Mouse (Mus musculus) mouse trophoblast stem cell (cell line): ENCODE results near the gene 4930518I15Rik.
"Not testable (repeated sequence)": the region's sequence is repeated elsewhere in the genome, so short reads cannot be mapped to it uniquely, and the experiment has no call there.

ENCODE experiments used
- in situ Hi-C, 2 experiments: fragments of 300-500 bp; cut with MseI, MboI; formaldehyde crosslinking; loops; 2 replicates in 1 of 2; 3 replicates in 1 of 2; pipeline ENCODE4 v1.15.1; 2025

Gene 4930518I15Rik

DNA sequence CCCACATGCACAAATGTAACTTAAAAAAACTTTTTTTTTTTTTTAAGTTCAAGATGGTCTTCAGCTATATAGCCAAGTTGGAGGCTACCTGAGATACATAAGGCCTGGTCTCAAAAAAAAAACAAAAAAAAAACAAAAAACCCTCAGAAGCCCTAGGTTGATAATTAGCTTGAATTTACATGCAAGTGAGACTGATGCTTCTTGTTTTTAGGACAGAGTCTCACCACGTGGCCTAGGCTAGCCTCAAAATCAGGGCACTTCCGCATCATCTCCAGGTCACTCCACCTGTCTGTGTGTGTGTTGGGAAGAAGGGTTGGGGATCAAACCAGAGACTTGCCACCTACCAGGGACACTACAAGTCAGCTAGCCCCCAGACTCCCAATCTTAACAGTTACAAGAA lies at the start of gene 4930518I15Rik:
Gene 4930518I15Rik, minus strand, starts transcription at position 112 of the 400 bp plus-strand sequence.
- in situ Hi-C loops = no loop called here

DNA sequence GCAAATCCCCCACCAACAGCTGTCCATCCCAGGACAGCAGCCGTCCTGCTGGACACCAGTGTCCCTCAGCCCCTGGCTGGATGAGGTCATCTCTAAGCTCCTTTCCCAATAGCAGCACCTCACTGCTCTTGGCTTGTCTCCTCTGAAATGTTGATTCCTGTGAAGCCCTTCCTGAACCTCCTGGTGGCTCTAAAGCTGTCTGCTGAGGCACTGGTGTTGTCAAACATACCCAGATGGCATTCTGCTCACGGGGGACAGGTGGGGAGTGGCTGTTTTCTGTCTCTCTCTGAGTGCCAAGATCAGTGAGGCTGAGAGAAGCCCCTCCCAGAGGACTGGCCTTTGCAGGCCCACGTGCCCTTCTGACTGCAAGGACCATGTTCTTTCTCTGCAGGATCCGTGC lies 48.2 kb upstream of the 4930518I15Rik start:
- in situ Hi-C loops = loop anchor here in 1 of 2 experiments (10.0 kb wide), 1 partner anchor 129 kb away; no protein-coding TSS in a partner anchor

DNA sequence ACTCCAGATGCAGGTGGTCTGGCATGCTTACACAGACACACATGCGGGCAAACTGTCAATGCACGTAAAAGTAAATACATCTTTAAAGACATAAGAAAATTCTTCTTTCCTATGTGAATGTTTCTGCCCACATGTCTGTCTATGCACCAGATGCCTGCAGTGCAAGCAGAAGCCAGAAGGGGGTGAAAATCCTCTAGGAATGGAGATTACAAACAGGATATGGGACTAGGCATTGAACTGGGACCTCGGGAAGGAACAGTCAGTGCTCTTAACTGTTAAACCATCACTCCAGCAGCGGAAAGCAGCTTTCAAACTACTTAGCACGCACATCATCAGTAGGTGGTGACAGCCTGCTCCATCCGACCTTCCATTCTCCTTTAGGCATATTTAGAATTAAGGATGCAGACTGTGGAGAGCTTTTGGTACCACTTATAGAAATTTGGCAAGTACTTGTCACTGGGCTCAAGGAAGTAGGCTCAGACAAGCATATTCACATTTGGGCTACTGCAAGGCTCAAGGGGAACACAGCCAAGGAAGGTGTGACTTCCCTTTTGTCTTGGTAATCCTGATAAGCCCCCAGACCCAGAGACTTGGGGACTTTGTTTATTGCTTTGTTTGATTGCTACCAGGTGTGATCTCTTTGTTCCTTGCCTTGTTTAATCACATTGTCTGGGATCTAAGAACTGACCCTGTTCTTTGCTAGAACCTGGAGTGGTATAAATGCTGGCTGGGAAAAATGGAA lies 47.4 kb upstream of the 4930518I15Rik start:
- in situ Hi-C loops = loop anchor here in 1 of 2 experiments (10.0 kb wide), 1 partner anchor 130 kb away; no protein-coding TSS in a partner anchor

DNA sequence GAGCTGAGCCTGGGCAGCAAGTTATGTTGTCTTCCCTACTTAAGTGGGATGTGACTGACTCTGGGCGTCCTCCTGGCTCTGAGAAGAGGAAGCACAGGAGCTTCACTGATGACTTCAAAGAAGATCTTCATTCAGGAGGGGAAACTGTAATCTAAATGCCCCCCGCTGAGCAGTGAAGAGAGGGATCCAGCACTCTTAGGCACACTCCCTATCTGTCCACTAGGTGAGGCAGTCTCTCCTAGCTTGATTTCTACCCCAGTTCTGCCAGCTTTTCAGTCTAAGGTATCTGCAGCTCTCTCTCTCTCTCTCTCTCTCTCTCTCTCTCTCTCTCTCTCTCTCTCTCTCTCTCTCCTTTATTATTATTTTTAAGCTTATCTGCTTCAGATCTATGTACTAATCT lies 45.6 kb upstream of the 4930518I15Rik start:
- in situ Hi-C loops = loop anchor here in 1 of 2 experiments (10.0 kb wide), 1 partner anchor 131 kb away; no protein-coding TSS in a partner anchor

DNA sequence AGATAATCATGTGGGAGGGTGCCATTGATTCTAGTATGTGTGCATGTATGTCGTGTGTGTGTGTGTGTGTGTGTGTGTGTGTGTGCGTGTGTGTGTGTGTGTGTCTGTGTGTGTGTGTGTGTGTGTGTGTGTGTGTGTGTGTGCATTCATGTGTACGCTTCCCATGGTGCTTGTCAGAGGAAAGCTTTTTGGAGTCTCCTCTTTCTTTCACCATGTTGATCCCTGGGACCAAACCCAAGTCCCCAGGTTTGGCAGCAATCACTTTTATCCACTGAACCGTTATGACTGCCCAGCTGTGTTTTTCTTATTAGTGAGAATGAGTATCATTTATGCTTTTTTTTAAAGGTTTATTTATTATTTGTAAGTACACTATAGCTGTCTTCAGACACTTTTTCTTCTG lies 44.7 kb upstream of the 4930518I15Rik start:
- in situ Hi-C loops = loop anchor here in 1 of 2 experiments (10.0 kb wide), 1 partner anchor 132 kb away; no protein-coding TSS in a partner anchor

DNA sequence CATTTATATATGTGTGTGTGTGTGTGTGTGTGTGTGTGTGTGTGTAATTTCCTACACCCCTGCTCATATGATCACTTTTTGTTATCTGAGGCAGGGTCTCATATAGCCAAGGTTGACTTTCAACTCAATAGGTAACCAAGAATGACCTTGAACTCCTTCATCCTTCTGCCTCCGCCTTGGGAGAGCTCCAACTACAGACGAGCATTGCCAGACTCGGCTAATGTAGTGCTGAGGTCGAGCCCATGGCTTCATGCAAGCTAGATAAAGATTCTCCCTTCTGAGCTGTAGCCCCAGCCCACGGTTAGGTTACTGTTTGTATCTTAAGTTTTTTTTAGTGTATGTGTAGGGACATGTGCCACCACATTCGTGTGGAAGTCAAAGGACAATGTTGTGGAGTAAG lies 44.1 kb upstream of the 4930518I15Rik start:
- in situ Hi-C loops = loop anchor here in 1 of 2 experiments (10.0 kb wide), 1 partner anchor 133 kb away; no protein-coding TSS in a partner anchor

DNA sequence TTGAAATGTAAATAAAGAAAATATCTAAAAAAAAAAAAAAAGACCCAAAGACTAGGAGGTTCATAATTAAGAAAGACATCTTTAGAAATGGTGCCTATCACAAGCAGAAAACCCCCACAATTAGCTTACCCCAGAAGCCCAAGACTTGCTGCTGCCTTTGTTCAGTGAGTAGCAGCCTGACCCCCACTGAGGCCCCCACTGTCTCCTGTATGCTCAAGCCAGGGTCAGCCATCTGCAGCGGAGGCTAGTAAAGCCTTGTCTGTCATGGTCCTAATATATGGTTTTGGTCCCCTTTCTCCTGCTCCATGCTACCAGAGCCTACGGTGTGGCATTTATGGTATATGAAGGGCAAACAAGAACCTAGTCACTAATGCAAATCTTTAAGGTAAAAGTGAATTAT lies 43.6 kb upstream of the 4930518I15Rik start:
- in situ Hi-C loops = loop anchor here in 1 of 2 experiments (10.0 kb wide), 1 partner anchor 133 kb away; no protein-coding TSS in a partner anchor

DNA sequence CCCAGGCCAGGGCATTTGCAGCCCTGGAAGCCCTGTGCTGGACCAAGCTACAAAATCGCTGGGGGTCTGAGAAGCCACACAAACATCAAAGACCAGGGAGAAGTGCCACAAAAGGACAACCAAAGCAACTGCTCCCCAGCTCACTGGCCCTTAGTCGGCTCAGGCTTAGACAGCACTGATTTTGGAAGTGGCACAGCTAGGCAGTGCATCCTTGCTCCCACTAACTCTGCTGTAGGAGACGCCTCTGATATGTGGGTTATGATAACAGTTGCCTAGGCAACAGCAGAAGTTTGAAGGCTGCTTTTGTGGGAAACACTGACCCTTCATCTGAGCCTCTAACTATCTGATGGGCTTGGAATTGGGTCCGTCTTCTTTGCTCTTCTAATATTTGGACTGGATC lies 41.4 kb upstream of the 4930518I15Rik start:
- in situ Hi-C loops = no loop called here

DNA sequence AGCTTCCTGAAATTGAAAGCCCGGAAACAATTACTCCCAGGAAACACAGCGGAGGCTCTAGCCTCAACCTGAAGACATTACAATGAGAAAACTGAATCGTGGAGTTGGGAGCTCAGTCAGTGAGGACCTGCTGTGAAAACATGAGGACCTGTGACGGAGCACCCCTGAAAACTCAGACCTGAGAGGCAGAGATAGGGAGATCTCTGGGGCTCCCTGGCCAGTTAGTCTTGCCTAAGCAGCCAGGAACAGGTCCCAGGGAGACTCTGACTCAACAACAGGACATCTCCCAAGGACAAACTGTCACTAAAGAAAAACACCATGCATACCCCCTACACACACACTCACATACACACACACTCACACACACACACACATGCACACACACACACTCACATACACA lies 40.6 kb upstream of the 4930518I15Rik start:
- in situ Hi-C loops = no loop called here

DNA sequence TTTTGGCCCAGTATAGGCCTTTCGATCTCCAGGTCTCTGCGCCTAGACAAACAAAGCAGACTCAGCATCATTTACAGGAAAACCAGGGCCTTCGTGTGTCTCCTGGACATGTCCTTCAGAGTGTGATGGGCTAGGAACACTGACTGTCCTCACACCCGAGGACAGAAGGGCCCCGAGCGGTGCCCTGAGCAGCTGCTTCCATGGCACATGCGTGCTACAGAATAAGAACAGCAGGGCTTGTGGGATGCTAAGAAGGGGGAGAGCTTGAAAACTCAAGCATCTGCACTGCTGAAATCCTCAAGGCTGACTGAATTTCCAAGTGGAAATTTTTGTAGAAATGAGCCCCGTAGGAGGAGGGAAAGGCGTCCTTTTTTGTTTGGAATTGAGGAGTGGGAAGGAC lies 39.3 kb upstream of the 4930518I15Rik start:
- in situ Hi-C loops = no loop called here

DNA sequence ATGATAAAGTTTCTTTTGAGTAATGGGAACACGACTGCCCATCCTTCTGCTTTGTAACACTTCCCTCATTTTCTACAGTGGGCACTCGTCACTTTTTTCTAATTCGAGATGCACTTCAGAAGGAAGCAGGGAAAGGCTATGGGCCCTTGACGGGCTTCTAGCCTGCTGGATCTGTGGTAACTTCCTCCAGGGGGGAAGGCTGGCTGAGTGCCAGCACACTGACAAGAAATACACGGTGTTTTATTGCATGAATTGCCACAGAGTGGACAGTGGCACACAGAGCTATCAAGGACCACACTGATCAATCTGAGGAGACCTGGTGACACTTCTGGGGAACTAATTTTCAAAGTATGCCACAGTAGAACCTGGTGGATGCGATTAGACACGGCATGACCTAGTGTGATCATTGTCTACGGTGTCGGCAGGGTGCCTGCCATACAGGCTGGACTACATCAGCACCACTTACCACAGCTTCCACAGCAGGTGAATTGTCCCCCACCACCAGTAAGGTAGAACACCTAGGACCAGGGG lies 38.7 kb upstream of the 4930518I15Rik start:
- in situ Hi-C loops = no loop called here

DNA sequence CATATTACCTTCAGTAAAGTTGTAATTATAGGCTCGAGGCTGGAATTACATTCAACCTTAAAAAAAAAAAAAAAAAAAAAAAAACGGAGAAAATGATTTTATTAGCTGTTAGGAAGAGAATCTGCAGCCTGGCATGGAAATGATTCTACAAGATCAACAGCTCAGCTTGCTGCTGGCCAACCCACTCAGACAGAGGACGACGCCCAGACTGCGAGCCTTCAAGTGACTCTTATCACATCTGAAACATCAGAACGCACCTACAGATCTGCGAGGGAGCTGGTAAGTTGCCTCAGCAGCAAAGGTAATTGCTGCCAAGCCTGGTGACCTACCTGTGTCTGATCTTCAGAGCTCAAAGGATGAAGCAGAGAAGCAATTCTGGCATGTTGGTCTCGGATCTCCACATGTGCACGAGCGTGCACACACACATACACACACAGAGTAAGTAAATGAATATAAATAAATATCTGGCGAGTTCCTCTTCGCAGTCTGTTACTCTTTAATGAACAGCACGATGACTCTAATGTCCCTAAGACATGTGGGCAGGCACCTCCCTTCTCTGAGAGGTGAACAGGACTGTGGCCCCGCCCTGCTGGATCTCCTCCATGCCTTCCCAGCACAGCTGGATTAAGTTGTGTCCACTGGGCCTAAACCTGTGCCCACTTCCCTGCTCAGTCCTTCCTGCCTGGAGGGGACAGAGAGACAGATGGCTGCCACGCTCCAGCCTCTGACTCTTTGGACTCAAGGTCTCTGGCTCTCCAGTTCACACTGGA lies 36.9 kb upstream of the 4930518I15Rik start:
- in situ Hi-C loops = no loop called here

DNA sequence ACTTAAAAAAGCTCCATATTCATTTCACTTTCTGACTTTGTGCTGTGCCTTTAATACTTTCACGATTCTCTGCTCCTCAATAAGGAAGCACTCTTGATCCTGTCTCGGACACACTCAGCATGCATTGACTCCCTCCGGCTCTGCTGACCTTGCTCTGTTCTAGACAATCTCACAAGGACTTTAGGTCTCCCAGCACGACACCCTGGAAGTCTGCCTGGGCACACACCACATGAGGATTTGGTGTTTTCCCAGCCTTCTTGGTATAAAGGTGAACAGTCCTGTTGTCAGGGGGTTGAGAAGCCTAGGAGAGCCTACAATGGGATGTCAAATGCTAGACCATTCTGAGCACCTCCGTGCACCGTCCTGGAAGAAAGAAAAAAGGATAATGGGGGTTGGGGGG lies 35.1 kb upstream of the 4930518I15Rik start:
- in situ Hi-C loops = no loop called here

DNA sequence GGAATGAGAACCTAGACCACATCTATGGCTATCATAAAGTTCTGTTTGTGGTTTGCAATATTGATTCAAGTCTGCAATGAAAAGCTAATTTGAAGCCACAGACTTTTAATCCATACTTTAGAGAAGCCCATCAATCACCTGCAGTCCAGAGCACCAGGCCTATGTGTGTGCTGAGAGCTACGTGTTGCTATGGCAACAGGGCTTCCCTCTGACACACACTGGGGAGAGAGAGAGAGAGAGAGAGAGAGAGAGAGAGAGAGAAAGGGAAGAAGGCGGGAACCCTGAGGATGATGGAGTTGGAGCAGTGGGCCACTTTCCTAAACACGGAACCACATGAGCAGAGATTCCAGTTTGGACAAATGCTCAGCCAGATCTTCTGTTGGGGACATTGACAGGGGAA lies 34.5 kb upstream of the 4930518I15Rik start:
- in situ Hi-C loops = no loop called here

DNA sequence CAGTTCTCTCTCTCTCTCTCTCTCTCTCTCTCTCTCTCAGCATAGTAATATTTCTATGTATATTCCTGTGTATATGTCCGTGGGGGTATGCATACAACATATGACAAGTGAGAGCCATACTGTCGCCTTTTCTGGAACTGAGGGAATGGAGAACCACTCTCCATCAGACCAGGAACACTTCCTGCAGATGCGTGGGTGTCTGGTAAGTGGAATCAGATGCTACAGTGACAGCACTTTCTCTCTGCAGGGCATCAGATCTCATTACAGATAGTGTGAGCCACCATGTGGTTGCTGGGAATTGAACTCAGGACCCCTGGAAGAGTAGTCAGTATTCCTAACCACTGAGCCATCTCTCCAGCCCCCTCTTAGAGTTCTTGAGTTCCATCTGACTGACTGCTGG lies 30.7 kb upstream of the 4930518I15Rik start:
- in situ Hi-C loops = no loop called here

DNA sequence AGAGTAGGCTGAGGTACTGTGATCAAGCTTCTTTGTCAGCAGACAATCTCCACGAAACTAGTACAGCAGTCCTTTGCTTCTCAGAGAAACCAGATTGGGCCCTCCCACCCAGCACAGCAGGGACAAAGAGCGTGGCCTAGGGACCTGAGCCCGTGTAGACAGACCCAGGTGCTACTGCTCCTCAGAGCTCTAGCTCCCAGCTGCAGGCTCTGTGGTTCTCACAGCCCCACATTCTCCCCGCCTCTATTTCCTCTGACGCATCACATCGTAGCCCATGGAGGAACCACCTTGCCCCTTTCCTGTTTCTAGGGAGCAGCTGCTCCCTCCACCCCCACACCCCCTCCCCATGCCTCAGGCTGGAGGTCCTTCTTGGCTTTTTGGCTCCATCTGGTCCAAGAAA lies 29.3 kb upstream of the 4930518I15Rik start, which contains the start of gene Sla2:
Gene Sla2, minus strand, starts transcription at position 176 of the 400 bp plus-strand sequence.
- in situ Hi-C loops = no loop called here

DNA sequence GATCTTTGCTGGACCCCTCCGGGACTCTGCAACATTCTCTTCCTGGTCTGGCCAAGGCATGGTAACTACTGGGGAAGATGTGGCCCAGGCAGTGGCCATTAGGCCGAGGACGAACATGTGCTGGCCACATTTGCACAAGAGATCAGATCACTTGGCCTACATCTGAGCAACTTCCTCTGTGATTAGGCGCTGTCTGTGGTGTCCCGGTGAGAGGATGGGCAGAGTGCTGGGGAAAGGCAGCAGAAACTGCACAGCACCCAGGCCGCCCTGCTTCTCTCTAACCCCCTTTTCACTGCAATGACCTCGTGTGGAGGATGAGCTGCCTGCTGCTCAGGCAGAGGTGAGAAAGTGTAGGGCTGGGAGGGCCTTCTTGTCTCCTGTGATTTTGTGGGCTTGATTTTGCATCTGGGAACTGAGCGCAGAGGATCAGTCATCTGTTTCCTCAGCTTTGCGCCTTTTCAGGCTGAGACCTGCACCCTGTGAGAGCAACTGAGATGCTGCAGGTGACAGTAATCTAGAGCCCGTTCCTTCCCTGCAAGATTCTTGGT lies 28.4 kb upstream of the 4930518I15Rik start:
- in situ Hi-C loops = no loop called here

DNA sequence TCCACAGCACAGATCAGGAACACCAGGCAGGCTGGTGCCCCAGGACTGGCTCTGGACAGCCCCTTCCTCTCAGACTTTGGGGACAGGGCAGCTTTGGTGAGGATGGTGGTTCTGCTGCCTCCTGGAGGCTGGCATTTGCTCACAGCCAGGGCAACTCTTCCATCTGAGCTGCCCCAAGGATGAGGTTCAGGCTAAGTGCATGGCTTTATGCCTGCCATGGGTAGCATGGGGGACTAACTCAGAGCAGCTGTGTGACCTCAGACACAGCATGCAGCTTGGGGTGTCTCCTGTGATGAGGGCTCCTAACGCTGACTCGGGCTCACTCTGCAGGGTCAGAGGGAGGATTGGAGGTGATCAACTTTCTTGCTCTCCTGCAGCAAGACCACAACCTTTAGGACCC lies 27.9 kb upstream of the 4930518I15Rik start:
- in situ Hi-C loops = not testable (repeated sequence)

DNA sequence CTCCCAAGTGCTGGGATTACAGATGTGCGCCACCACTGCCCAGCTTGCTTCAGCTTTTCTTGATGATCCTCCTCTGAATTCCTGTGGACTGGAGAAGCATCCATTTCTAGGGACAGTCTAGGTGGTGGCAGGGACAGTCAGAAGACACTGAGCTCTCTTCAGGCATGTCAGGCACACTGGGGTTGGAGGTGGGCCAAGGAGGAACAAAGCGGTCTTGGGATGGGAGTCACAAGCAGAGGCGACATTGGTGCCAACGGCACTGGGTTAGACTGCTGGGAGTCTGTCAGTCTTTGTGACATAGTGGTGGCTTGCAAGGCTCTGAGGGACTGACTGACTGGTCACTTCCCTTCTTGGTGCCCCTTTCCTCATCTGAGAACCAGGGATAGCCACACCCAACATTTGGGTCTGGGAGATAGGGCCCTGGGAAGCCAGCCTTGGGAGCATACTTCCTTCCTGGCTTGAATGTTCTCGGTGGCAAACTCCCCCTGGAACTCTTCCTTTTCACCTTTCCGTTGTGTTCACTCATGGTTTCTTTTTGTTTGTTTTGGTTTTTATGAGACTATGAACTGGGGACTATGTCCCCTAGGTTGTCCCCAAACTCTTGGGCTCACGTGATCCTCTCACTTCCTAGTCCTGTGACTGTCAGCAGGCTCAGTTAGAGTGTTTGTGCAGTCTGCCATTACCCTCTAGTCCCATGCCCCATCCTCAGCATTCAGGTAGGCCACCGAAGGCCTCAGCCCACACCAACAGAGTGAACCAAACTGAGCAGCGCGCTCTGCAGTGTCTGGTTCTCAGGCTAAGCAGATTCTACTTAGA lies 26.9 kb upstream of the 4930518I15Rik start:
- in situ Hi-C loops = no loop called here

DNA sequence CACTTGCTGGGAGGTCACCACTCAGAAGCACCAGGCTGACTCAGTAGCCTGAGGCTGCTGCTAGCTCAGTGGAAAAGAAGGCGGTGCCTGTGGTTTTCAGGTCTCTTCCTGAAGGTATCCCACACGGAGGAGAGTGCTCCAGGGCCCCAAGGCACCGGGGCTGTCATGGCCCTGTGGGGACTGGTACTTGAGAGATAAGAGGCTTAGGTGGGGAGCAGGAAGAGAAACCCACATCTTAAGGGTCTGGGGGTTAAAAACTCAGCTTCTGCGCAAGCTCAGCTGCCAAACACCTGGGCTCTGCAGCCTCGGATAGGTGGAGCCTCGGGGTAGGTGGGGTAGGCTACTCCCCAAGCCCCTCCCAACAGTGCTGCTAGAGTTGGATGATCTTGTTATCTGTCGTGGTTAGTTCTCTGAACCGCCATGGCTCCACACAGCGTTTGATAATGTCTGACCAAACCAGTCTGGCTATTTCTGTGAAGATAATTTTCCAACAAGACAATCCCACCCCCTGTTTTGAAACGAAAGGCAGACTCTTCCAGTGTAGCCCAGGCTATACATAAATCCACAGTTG lies 24.8 kb upstream of the 4930518I15Rik start:
- in situ Hi-C loops = no loop called here

DNA sequence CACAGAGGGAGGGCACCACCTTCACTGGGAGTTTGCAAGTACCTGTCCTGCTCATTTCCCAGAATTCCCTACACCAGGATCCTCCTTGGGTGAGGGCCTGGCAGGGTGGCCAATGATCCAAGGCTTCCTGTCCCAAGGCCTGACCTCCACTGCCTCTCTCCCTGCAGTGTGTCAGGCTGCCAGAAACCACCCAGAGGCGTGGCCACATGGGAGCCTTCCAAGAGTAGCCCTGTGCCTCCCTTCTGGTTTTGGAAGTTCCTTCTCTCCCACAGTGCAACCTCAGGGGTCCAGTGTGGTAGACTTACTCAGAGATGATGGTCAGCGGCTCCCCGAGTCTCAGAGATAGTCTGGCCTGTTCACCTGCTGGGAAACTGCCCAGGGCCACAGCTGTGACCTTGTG lies 21.8 kb upstream of the 4930518I15Rik start:
- in situ Hi-C loops = no loop called here
